Mouse (Mus musculus) kidney, postnatal 0 days (tissue): ENCODE measurements around the gene Entpd1. TPM values are rescaled to one million over a fixed set of nuclear protein-coding genes. Genes with fewer than 3 reads are reported as not detected.
A peak's percentile ranks its signal among the peaks of the same experiment; 100 is the strongest.

Experiments used
- ATAC-seq: fragments of 200-750 bp; cut with Nextera tagmentation; replicated peaks from 2 replicates; pipeline ENCODE4 v1.8.0; 2017; ENCODE audit warnings: low read depth, moderate number of reproducible peaks, moderate TSS enrichment, moderate library complexity; ENCODE audit not compliant: low FRiP score
- DNase-seq: peaks from one replicate; pipeline ENCODE4 v3.0.0-alpha.2; 2016; ENCODE audit warnings: low spot score
- H3K27ac ChIP-seq: fragments of 300-500 bp; sonication (generic); 2 replicates; pipeline ENCODE4 v1.5.1; 2014; ENCODE audit warnings: mild to moderate bottlenecking
- H3K27me3 ChIP-seq: fragments of 300-500 bp; sonication (generic); 2 replicates; pipeline ENCODE4 v1.6.1; 2014; ENCODE audit warnings: low read length, mixed read lengths; ENCODE audit not compliant: insufficient read depth
- H3K36me3 ChIP-seq: fragments of 300-500 bp; sonication (generic); 2 replicates; pipeline ENCODE4 v1.6.1; 2014; ENCODE audit warnings: low read length, mixed read lengths; ENCODE audit not compliant: insufficient read depth
- H3K4me1 ChIP-seq: fragments of 300-500 bp; sonication (generic); replicated peaks from 2 replicates; pipeline ENCODE4 v1.6.1; 2014; ENCODE audit warnings: antibody characterized with exemption, low read length, mixed read lengths; ENCODE audit not compliant: insufficient read depth
- H3K4me2 ChIP-seq: fragments of 300-500 bp; sonication (generic); 2 replicates; pipeline ENCODE4 v1.6.1; 2014; ENCODE audit warnings: mild to moderate bottlenecking, low read length, moderate library complexity, mixed read lengths
- H3K4me3 ChIP-seq: fragments of 300-500 bp; sonication (generic); replicated peaks from 2 replicates; pipeline ENCODE4 v1.5.1; 2014; ENCODE audit warnings: low read depth, low read length
- H3K9ac ChIP-seq: fragments of 300-500 bp; sonication (generic); 2 replicates; pipeline ENCODE4 v1.6.1; 2014; ENCODE audit warnings: low read depth, low read length
- H3K9me3 ChIP-seq: fragments of 300-500 bp; sonication (generic); replicated peaks from 2 replicates; pipeline ENCODE4 v1.6.1; 2016; ENCODE audit warnings: low read length, inconsistent platforms, mixed read lengths
- CTCF ChIP-seq: IDR thresholded peaks from 2 replicates; pipeline ENCODE4 v1.5.1; 2016; ENCODE audit warnings: antibody characterized with exemption, low read depth, mild to moderate bottlenecking, moderate library complexity
- WGBS: fragments of 180-500 bp; shearing (Covaris S2); extraction: QIAGEN DNeasy Blood & Tissue Kit; methylation state at CpG from one replicate; pipeline ENCODE4 v1.1.7; 2014; 5-methylcytosine and 5-hydroxymethylcytosine counted together
- polyA plus RNA-seq: library from polyadenylated mRNA; unstranded; fragments of >200 nt; fragmentation: Nextera tagmentation; extraction: Ambion mirVana; gene quantifications from 2 replicates; pipeline ENCODE4 v1.2.1, GENCODE M21; 2015

Entpd1 gene
- polyA plus RNA-seq, 1 experiment from 2014 or later: 9.1 TPM

DNA sequence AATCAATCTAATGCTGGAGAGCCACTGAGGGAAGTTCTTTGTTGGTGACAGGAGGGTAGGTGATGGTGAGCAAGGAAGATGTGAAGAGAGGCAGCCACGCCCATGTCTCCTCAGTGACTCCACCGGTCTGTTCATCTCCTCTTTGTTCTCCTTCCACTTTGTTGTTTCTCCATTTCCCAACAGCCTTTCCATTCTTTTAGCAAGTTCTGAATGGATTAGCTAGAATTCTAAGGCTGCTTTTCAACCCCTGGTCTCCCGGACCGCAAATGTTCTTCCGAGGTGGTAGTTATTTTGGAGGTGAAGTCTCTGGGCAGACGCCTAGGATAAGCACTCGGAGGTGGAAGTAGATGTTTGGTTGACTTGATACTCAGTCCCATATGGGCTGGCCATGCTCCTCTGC is 72.4 kb downstream of the Entpd1 start:
- ATAC-seq (no peak), DNase-seq (no peak)
- Histone ChIP-seq H3K4me3 (no peak overlapping the region), H3K9me3 (no peaks in the 10 kb centered on the region), H3K4me1 (no peaks in the 10 kb centered on the region), H3K4me2 (no peak overlapping the region), H3K27ac (no peak overlapping the region), H3K36me3 (no peaks in the 10 kb centered on the region), H3K9ac (no peak overlapping the region), H3K27me3 (no peaks in the 10 kb centered on the region)
- no peak for TF ChIP-seq CTCF
- WGBS: 90% methylated on average over 7 of the region's 7 CpGs

DNA sequence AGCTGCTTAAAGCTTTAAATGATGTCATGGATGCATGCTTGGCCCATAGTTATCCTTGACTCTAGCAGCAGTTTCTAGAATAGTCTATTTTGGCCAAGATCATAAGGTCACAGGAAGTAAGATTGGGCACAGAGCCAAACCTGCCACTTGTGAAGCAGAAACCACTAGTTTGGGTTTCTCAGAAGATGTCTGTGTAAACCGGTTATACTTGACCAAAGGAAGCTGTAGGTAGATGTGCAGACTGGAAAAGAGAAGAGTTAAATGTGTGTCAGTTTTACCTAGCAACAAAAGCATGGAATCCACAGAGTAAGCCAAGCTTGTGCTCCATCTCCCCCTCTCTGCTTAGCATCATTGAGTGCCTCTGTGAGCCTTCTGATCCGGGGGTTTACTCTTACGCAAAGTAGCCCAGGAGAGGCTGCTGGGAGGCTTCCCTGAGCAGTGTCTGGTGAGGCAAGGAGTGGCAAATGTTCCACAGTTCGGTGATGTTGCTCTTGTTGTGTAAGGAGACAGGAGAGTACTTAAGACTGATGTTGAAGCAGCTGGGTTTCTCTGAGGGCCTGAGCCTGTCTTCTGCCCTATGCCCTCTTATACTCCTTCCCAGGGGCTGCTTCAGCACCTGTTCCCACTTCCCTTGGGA is 75.2 kb downstream of the Entpd1 start:
- Histone ChIP-seq H3K4me1 (no peaks in the 10 kb centered on the region), H3K4me2 (no peak overlapping the region), H3K36me3 (no peaks in the 10 kb centered on the region), H3K27me3 (no peaks in the 10 kb centered on the region), H3K27ac (no peak overlapping the region), H3K9me3 (no peaks in the 10 kb centered on the region), H3K9ac (no peak overlapping the region), H3K4me3 (no peak overlapping the region)
- ATAC-seq (no peak), DNase-seq (peak; percentile 16)
- WGBS: 64% methylated on average over 4 of the region's 4 CpGs
- no peak for TF ChIP-seq CTCF

- no peaks in the 10 kb centered on the region for H3K27me3 ChIP-seq
- H3K9me3 ChIP-seq: no peaks in the 10 kb centered on the region
- no peak overlapping the region for H3K9ac ChIP-seq
- no peak overlapping the region for H3K27ac ChIP-seq
- H3K36me3 ChIP-seq: no peaks in the 10 kb centered on the region
- H3K4me1 ChIP-seq: no peaks in the 10 kb centered on the region
- no peak for TF ChIP-seq CTCF
- DNase-seq (no peak), ATAC-seq (no peak)
- H3K4me3 ChIP-seq: no peak overlapping the region
- 75% methylated on average over 7 of the region's 7 CpGs for WGBS
- no peak overlapping the region for H3K4me2 ChIP-seq
Observed at GRCm38 (mm10) chr19:40693201-40693600, 81.0 kb downstream of the Entpd1 start.

DNA sequence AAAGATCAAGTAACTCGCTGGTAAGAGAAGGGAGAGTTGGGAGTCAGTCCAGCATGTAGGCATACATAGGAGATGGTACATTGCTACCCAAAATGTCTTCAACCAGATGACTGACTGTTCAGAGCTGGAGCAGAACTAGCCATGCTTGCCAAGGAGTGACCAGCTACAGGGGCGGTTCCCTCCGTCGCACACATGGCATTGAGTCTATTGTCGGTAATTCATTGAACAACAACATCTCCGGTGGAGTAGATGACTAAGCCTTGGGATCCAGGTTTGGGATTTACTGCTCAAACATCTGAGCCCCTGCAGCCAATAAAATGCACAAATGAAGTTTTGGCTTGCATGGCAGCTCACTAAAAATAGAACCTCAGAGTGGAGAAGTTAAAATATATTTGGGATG is 84.0 kb downstream of the Entpd1 start:
- ATAC-seq: no peak
- no peak overlapping the region for H3K9ac ChIP-seq
- TF ChIP-seq CTCF: no peak
- no peaks in the 10 kb centered on the region for H3K4me1 ChIP-seq
- H3K27me3 ChIP-seq: no peaks in the 10 kb centered on the region
- no peak overlapping the region for H3K4me3 ChIP-seq
- H3K36me3 ChIP-seq: no peaks in the 10 kb centered on the region
- WGBS: 83% methylated on average over 6 of the region's 6 CpGs
- H3K9me3 ChIP-seq: no peaks in the 10 kb centered on the region
- DNase-seq: no peak
- H3K4me2 ChIP-seq: no peak overlapping the region
- no peak overlapping the region for H3K27ac ChIP-seq

DNA sequence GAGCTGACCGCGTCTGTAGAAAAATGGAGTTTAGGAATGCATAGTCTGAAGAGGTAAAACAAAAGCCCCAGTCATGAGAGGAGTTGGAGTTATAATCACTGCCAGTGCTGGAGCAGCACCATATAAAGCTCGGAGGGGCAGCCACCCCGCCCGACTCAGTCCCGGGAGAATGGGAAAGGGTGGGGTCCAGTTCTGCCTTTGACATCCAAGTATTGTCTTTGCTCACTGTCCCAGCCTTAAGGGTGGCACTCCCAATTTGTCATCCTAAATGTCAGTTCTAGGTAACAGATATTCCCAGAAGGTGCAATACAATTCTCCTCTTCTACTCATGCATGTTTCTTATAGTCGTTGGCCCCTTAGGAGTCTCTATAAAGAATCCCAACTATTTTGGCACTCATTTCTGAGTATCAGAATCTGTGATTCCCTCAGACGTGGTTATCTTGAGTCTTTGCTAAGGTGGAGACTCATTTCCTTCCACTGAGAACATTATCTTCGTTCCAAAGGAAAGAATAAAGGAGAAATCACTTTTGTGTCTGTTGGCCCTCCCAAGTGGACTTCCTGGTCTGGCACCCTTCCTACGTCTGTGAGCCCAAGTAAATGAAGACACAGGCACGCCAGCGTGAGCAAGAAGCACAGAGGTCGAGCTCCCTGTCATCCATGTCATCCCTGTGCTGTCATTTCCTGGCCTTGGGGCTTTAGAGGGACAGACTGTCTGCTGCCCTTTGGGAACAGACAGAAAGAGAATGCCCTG is 86.1 kb downstream of the Entpd1 start:
- no peaks in the 10 kb centered on the region for H3K9me3 ChIP-seq
- 0 out of 2 replicates have a peak overlapping the region, but pooled peaks have one; percentile 8 for H3K27ac ChIP-seq
- no peak overlapping the region for H3K4me2 ChIP-seq
- H3K27me3 ChIP-seq: no peaks in the 10 kb centered on the region
- H3K4me3 ChIP-seq: no peak overlapping the region
- no peak overlapping the region for H3K9ac ChIP-seq
- no peak for TF ChIP-seq CTCF
- no peaks in the 10 kb centered on the region for H3K4me1 ChIP-seq
- ATAC-seq (no peak), DNase-seq (peak; percentile 31)
- WGBS: 62% methylated on average over 13 of the region's 13 CpGs
- H3K36me3 ChIP-seq: no peaks in the 10 kb centered on the region

- Histone ChIP-seq H3K4me3 (no peak overlapping the region), H3K4me1 (no peaks in the 10 kb centered on the region), H3K27ac (no peak overlapping the region), H3K9ac (no peak overlapping the region), H3K4me2 (no peak overlapping the region), H3K27me3 (no peaks in the 10 kb centered on the region), H3K9me3 (no peaks in the 10 kb centered on the region), H3K36me3 (no peaks in the 10 kb centered on the region)
- TF ChIP-seq CTCF: no peak
- DNase-seq (no peak), ATAC-seq (no peak)
- 85% methylated on average over 5 of the region's 5 CpGs for WGBS
Observed at GRCm38 (mm10) chr19:40699816-40700215, 87.7 kb downstream of the Entpd1 start.

DNA sequence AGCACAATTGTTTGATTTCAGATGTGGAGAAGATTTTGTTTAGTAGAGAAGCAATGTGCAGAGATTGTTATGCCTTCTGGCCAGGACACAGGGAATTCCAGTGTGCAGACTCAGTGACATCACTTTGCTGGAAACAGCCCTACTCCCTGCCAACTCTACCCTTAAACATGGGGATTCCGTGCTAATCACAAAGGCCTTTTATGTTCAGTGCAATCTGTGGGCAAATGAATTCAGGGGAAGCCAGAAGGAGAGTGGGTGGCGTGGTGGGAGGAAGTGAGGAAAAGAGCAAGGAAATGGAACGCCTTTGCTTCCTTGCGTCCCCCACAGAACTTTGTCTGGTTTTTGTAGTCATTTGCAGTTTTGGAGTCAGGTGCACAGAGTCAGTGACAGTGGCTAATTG is 90.2 kb downstream of the Entpd1 start:
- no peak overlapping the region for H3K27ac ChIP-seq
- no peak for TF ChIP-seq CTCF
- no peaks in the 10 kb centered on the region for H3K27me3 ChIP-seq
- no peaks in the 10 kb centered on the region for H3K9me3 ChIP-seq
- DNase-seq: no peak
- H3K4me3 ChIP-seq: no peak overlapping the region
- no peak overlapping the region for H3K9ac ChIP-seq
- no peaks in the 10 kb centered on the region for H3K36me3 ChIP-seq
- 54% methylated on average over 4 of the region's 4 CpGs for WGBS
- ATAC-seq: no peak
- no peaks in the 10 kb centered on the region for H3K4me1 ChIP-seq
- no peak overlapping the region for H3K4me2 ChIP-seq
